Mouse (Mus musculus) bone marrow, adult 2 months (tissue): ENCODE measurements at regions not wholly inside any gene's neighbourhood (a gene's known extent, or its start where the extent isn't known, plus 50 kb on each side); places are given as distances from the start of the nearest gene placed in this dataset.

Experiments
- CTCF ChIP-seq: fragments of 200-500 bp; IDR thresholded peaks from 2 replicates; pipeline ENCODE4 v1.5.1; 2011; ENCODE audit warnings: low read length, control low read depth; ENCODE audit not compliant: control insufficient read depth, insufficient read depth
- POLR2A ChIP-seq: fragments of 200-500 bp; IDR thresholded peaks from 2 replicates; pipeline ENCODE4 v1.6.1; 2011; ENCODE audit warnings: low read depth, mild to moderate bottlenecking, control low read depth, low read length, borderline replicate concordance; ENCODE audit not compliant: control insufficient read depth

DNA sequence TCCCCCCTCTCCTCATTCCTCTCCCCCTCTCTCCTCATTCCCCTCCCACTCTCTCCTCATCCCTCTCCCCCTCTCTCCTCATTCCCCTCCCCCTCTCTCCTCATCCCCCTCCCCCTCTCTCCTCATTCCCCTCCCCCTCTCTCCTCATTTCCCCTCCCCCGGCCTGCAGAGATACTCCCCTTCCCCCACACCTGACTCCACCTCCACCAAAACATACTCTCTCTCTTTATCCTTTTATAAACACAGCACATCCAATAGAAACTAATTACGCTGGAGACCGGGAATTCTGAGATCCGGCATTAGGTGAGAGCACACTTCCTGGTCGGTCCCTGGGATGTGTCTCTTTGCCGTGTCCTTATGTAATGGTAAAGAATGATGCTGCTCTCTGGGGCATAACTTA, 54.8 kb downstream of the H2al2a start:
- TF ChIP-seq POLR2A (no peak), CTCF (no peak)
